Mouse (Mus musculus): ENCODE data around the gene Smco3.

GRCm38 (mm10) chr6:136795110-136795509, 40.1 kb downstream of the Smco3 start:
- TF ChIP-seq POLR2A (IDR thresholded peaks at IDR 0.05; ENCODE audit: extremely low read depth, insufficient read depth, low read length) (no peak), CTCF (IDR thresholded peaks at IDR 0.05; ENCODE audit: extremely low read depth, insufficient read depth, low read length) (no peak)

Measured in cortical plate, adult 2 months (tissue).